Mouse (Mus musculus) embryonic facial prominence, embryonic 14.5 days (tissue): ENCODE measurements at regions not wholly inside any gene's neighbourhood (a gene's known extent, or its start where the extent isn't known, plus 50 kb on each side); places are given as distances from the start of the nearest gene placed in this dataset.

ENCODE experiments used
- ATAC-seq: fragments of 200-750 bp; cut with Nextera tagmentation; 2 replicates; pipeline ENCODE4 v1.8.0; 2017; ENCODE audit warnings: low read depth, moderate number of reproducible peaks, moderate TSS enrichment
- DNase-seq: peaks from one replicate; pipeline ENCODE4 v3.0.0-alpha.2; 2015; ENCODE audit warnings: low spot score
- H3K27ac ChIP-seq: fragments of 300-500 bp; sonication (generic); replicated peaks from 2 replicates; pipeline ENCODE4 v1.5.1; 2014; ENCODE audit warnings: low read depth, mild to moderate bottlenecking, low read length, moderate library complexity
- H3K27me3 ChIP-seq: fragments of 300-500 bp; sonication (generic); replicated peaks from 2 replicates; pipeline ENCODE4 v1.6.1; 2014; ENCODE audit warnings: low read length; ENCODE audit not compliant: control insufficient read depth, insufficient read depth
- H3K36me3 ChIP-seq: fragments of 300-500 bp; sonication (generic); 2 replicates; pipeline ENCODE4 v1.6.1; 2014; ENCODE audit warnings: low read length, mixed read lengths; ENCODE audit not compliant: control insufficient read depth, insufficient read depth
- H3K4me1 ChIP-seq: fragments of 300-500 bp; sonication (generic); 2 replicates; pipeline ENCODE4 v1.6.1; 2014; ENCODE audit warnings: antibody characterized with exemption, low read length; ENCODE audit not compliant: control insufficient read depth, insufficient read depth
- H3K4me2 ChIP-seq: fragments of 300-500 bp; sonication (generic); 2 replicates; pipeline ENCODE4 v1.6.1; 2014; ENCODE audit warnings: low read depth, mild to moderate bottlenecking, low read length, moderate library complexity, mixed read lengths
- H3K4me3 ChIP-seq: fragments of 300-500 bp; sonication (generic); 2 replicates; pipeline ENCODE4 v1.5.1; 2014; ENCODE audit warnings: low read depth, mild to moderate bottlenecking, low read length
- H3K9ac ChIP-seq: fragments of 300-500 bp; sonication (generic); 2 replicates; pipeline ENCODE4 v1.6.1; 2014; ENCODE audit warnings: low read depth, mild to moderate bottlenecking, low read length, moderate library complexity, mixed read lengths
- H3K9me3 ChIP-seq: fragments of 300-500 bp; sonication (generic); 2 replicates; pipeline ENCODE4 v1.6.1; 2016; ENCODE audit warnings: low read length; ENCODE audit not compliant: control insufficient read depth
- WGBS: fragments of 180-500 bp; shearing (Covaris S2); extraction: QIAGEN DNeasy Blood & Tissue Kit; methylation state at CpG from one replicate; pipeline ENCODE4 v1.1.7; 2014; 5-methylcytosine and 5-hydroxymethylcytosine counted together

GRCm38 (mm10) chr10:23600701-23601100 is 186.4 kb downstream of the Rps12 start:
- DNase-seq (peak; percentile 48), ATAC-seq (0 out of 2 replicates have a peak, but pooled peaks have one; percentile 55)
- Histone ChIP-seq H3K4me3 (no peak overlapping the region), H3K27me3 (no peaks in the 10 kb centered on the region), H3K9ac (no peak overlapping the region), H3K9me3 (no peaks in the 10 kb centered on the region), H3K27ac (0 out of 2 replicates have a peak overlapping the region, but pooled peaks have one; percentile 33), H3K4me2 (no peak overlapping the region), H3K4me1 (peaks cover 16% of the 10 kb centered on the region), H3K36me3 (no peaks in the 10 kb centered on the region)
- WGBS: 11% methylated on average over 5 of the region's 5 CpGs

- Histone ChIP-seq H3K27me3 (no peaks in the 10 kb centered on the region), H3K4me2 (no peak overlapping the region), H3K9me3 (no peaks in the 10 kb centered on the region), H3K4me1 (peaks cover 4% of the 10 kb centered on the region), H3K27ac (no peak overlapping the region), H3K36me3 (no peaks in the 10 kb centered on the region), H3K9ac (no peak overlapping the region), H3K4me3 (no peak overlapping the region)
- ATAC-seq (no peak), DNase-seq (peak; percentile 56)
- WGBS: 39% methylated on average over 3 of the region's 3 CpGs
Observed at GRCm38 (mm10) chr10:23595541-23595940, 191.5 kb downstream of the Rps12 start.

GRCm38 (mm10) chr10:23580230-23580629 is 206.8 kb downstream of the Rps12 start:
- Histone ChIP-seq H3K4me1 (0 out of 2 replicates have a peak, but pooled peaks cover 4% of the 10 kb centered on the region), H3K4me2 (no peak overlapping the region), H3K4me3 (no peak overlapping the region), H3K9ac (no peak overlapping the region), H3K36me3 (no peaks in the 10 kb centered on the region), H3K9me3 (no peaks in the 10 kb centered on the region), H3K27ac (no peak overlapping the region), H3K27me3 (no peaks in the 10 kb centered on the region)
- 35% methylated on average over 5 of the region's 5 CpGs for WGBS
- ATAC-seq: no peak; the same call in 1 of the 2 replicates
- DNase-seq: peak; percentile 58

GRCm38 (mm10) chr10:23571013-23571412 is 216.1 kb downstream of the Rps12 start:
- Histone ChIP-seq H3K4me2 (no peak overlapping the region), H3K27ac (no peak overlapping the region), H3K36me3 (no peaks in the 10 kb centered on the region), H3K27me3 (no peaks in the 10 kb centered on the region), H3K9ac (no peak overlapping the region), H3K4me1 (no peaks in the 10 kb centered on the region), H3K9me3 (no peaks in the 10 kb centered on the region), H3K4me3 (no peak overlapping the region)
- ATAC-seq: no peak
- DNase-seq: no peak
- 68% methylated on average over 4 of the region's 4 CpGs for WGBS

GRCm38 (mm10) chr10:23569386-23569785 is 217.7 kb downstream of the Rps12 start:
- H3K4me2 ChIP-seq: no peak overlapping the region
- DNase-seq (no peak), ATAC-seq (no peak)
- no peak overlapping the region for H3K9ac ChIP-seq
- no peak overlapping the region for H3K4me3 ChIP-seq
- no peaks in the 10 kb centered on the region for H3K27me3 ChIP-seq
- no peaks in the 10 kb centered on the region for H3K9me3 ChIP-seq
- H3K4me1 ChIP-seq: peaks cover 3% of the 10 kb centered on the region; the same call in 1 of the 2 replicates
- no peaks in the 10 kb centered on the region for H3K36me3 ChIP-seq
- H3K27ac ChIP-seq: no peak overlapping the region

- Histone ChIP-seq H3K27ac (no peak overlapping the region), H3K27me3 (no peaks in the 10 kb centered on the region), H3K4me1 (peaks cover 3% of the 10 kb centered on the region; the same call in 1 of the 2 replicates), H3K4me2 (no peak overlapping the region), H3K9ac (no peak overlapping the region), H3K36me3 (no peaks in the 10 kb centered on the region), H3K4me3 (no peak overlapping the region), H3K9me3 (no peaks in the 10 kb centered on the region)
- ATAC-seq: peak; percentile 77; the same call in 1 of the 2 replicates
- peak; percentile 84 for DNase-seq
- WGBS: 47% methylated on average over 5 of the region's 5 CpGs
Observed at GRCm38 (mm10) chr10:23562273-23562885, 211.8 kb upstream of the Eya4 start.

- Histone ChIP-seq H3K4me2 (no peak overlapping the region), H3K27me3 (no peaks in the 10 kb centered on the region), H3K27ac (no peak overlapping the region), H3K36me3 (no peaks in the 10 kb centered on the region), H3K4me3 (no peak overlapping the region), H3K9ac (no peak overlapping the region), H3K4me1 (peaks cover 3% of the 10 kb centered on the region; the same call in 1 of the 2 replicates), H3K9me3 (no peaks in the 10 kb centered on the region)
- ATAC-seq (no peak), DNase-seq (no peak)
Observed at GRCm38 (mm10) chr10:23559980-23560658, 209.5 kb upstream of the Eya4 start.

GRCm38 (mm10) chr10:23557828-23558227 is 207.2 kb upstream of the Eya4 start:
- Histone ChIP-seq H3K27me3 (no peaks in the 10 kb centered on the region), H3K4me2 (no peak overlapping the region), H3K4me1 (no peaks in the 10 kb centered on the region), H3K9ac (no peak overlapping the region), H3K27ac (no peak overlapping the region), H3K9me3 (no peaks in the 10 kb centered on the region), H3K36me3 (no peaks in the 10 kb centered on the region), H3K4me3 (no peak overlapping the region)
- ATAC-seq (no peak), DNase-seq (peak; percentile 80)
- 52% methylated on average over 3 of the region's 3 CpGs for WGBS

- Histone ChIP-seq H3K9ac (no peak overlapping the region), H3K27me3 (no peaks in the 10 kb centered on the region), H3K9me3 (no peaks in the 10 kb centered on the region), H3K4me2 (no peak overlapping the region), H3K27ac (peak overlapping the region; percentile 21; the same call in 1 of the 2 replicates), H3K36me3 (no peaks in the 10 kb centered on the region), H3K4me1 (peaks cover 17% of the 10 kb centered on the region), H3K4me3 (no peak overlapping the region)
- ATAC-seq (peak; percentile 89; the same call in 1 of the 2 replicates), DNase-seq (peak; percentile 34)
- 33% methylated on average over 3 of the region's 3 CpGs for WGBS
Observed at GRCm38 (mm10) chr10:23549207-23549606, 198.6 kb upstream of the Eya4 start.
